Mouse (Mus musculus) gastrocnemius, postnatal 10 days (tissue): ENCODE data around the gene Pcbp3. TPM values are rescaled to one million over a fixed set of nuclear protein-coding genes. Genes with fewer than 3 reads are reported as not detected.
"Not testable (repeated sequence)": the region's sequence is repeated elsewhere in the genome, so short reads cannot be mapped to it uniquely, and the experiment has no call there.

Experiments
- DNase-seq: peaks from one replicate; pipeline ENCODE4 v3.0.0; 2021; ENCODE audit warnings: mixed read lengths
- long read RNA-seq, 2 experiments: library from polyadenylated mRNA; stranded (forward); transcript quantifications; one replicate each; pipeline ENCODE4 v2.0.0; 2021
- total RNA-seq, 2 experiments: library from RNA; stranded (reverse); gene quantifications; 2 replicates each; pipeline ENCODE4 v1.2.3; 2021

Pcbp3 gene
- total RNA-seq: 1 to 10 TPM; 4.6 to 8.0 TPM
- long read RNA-seq, experiment 1, transcript Pcbp3-201 (16 exons, 2,013 nt): major isoform, 5 of 12 reads
- long read RNA-seq, experiment 1, partial matches to known transcripts: 1 of 12 reads
- long read RNA-seq, experiment 1, other reads (novel, unspliced or antisense): 6 of 12 reads
- long read RNA-seq, experiment 2, partial matches to known transcripts: 1 of 9 reads
- long read RNA-seq, experiment 2, other reads (novel, unspliced or antisense): 6 of 9 reads

GRCm38 (mm10) chr10:76961790-76962489 lies at the start of gene Pcbp3:
TSS of gene Pcbp3 (minus strand) at chr10:76961887.
- DNase-seq: peak; percentile 96

- DNase-seq: no peak
Observed at GRCm38 (mm10) chr10:77008698-77009097, 47.0 kb upstream of the Pcbp3 start.

GRCm38 (mm10) chr10:77008109-77008561 lies 46.4 kb upstream of the Pcbp3 start:
- no peak for DNase-seq

- no peak for DNase-seq
Observed at GRCm38 (mm10) chr10:77007433-77008108, 45.9 kb upstream of the Pcbp3 start.

- no peak for DNase-seq
Observed at GRCm38 (mm10) chr10:77004936-77005335, 43.2 kb upstream of the Pcbp3 start.

- DNase-seq: peak; percentile 59
Observed at GRCm38 (mm10) chr10:76997759-76998513, 36.2 kb upstream of the Pcbp3 start.

GRCm38 (mm10) chr10:76992456-76992855 lies 30.8 kb upstream of the Pcbp3 start:
- DNase-seq: no peak

- no peak for DNase-seq
Observed at GRCm38 (mm10) chr10:76988586-76988985, 26.9 kb upstream of the Pcbp3 start.

- DNase-seq: no peak
Observed at GRCm38 (mm10) chr10:76978042-76978441, 16.4 kb upstream of the Pcbp3 start.

GRCm38 (mm10) chr10:76976699-76977098 lies 15.0 kb upstream of the Pcbp3 start:
- DNase-seq: no peak

- DNase-seq: no peak
Observed at GRCm38 (mm10) chr10:76973797-76974436, 12.2 kb upstream of the Pcbp3 start.

- DNase-seq: not testable (repeated sequence)
Observed at GRCm38 (mm10) chr10:76972318-76972717, 10.6 kb upstream of the Pcbp3 start.

GRCm38 (mm10) chr10:76970974-76971373 lies 9.3 kb upstream of the Pcbp3 start:
- DNase-seq: no peak

GRCm38 (mm10) chr10:76964436-76964835 lies 2.7 kb upstream of the Pcbp3 start:
- no peak for DNase-seq

- DNase-seq: peak; percentile 26
Observed at GRCm38 (mm10) chr10:76963997-76964396, 2.3 kb upstream of the Pcbp3 start.

GRCm38 (mm10) chr10:76961156-76961555 lies 531 bp downstream of the Pcbp3 start:
- no peak for DNase-seq

GRCm38 (mm10) chr10:76958201-76958600 lies 3.5 kb downstream of the Pcbp3 start:
- DNase-seq: peak; percentile 42

- DNase-seq: no peak
Observed at GRCm38 (mm10) chr10:76956200-76956599, 5.5 kb downstream of the Pcbp3 start.

- DNase-seq: no peak
Observed at GRCm38 (mm10) chr10:76941038-76941437, 20.6 kb downstream of the Pcbp3 start.

GRCm38 (mm10) chr10:76936827-76937226 lies 24.9 kb downstream of the Pcbp3 start:
- no peak for DNase-seq

GRCm38 (mm10) chr10:76934805-76935204 lies 26.9 kb downstream of the Pcbp3 start:
- DNase-seq: no peak

- DNase-seq: no peak
Observed at GRCm38 (mm10) chr10:76931794-76932193, 29.9 kb downstream of the Pcbp3 start.
